Mouse (Mus musculus) heart, embryonic 14.5 days (tissue): Measurements from ENCODE around the gene Rbl2. TPM values are rescaled to one million over a fixed set of nuclear protein-coding genes. Genes with fewer than 3 reads are reported as not detected.

Experiments used
- ATAC-seq: fragments of 200-750 bp; cut with Nextera tagmentation; 2 replicates; pipeline ENCODE4 v1.8.0; 2017; ENCODE audit warnings: low read depth, moderate TSS enrichment; ENCODE audit not compliant: insufficient number of reproducible peaks, insufficient read depth, low FRiP score
- H3K27ac ChIP-seq, 2 experiments: fragments of 200-500 bp in 1 of 2; fragments of 300-500 bp in 1 of 2; sonication (generic) in 1 of 2; replicated peaks in 1 of 2; 2 replicates each; pipeline ENCODE4 v1.5.1; 2012 to 2014; ENCODE audit warnings: low read depth in 2 of 2, low read length in 2 of 2, control low read depth in 1 of 2, mild to moderate bottlenecking in 1 of 2, mixed read lengths in 1 of 2; ENCODE audit not compliant: control insufficient read depth in 1 of 2, insufficient read depth in 1 of 2
- H3K27me3 ChIP-seq: fragments of 300-500 bp; sonication (generic); 2 replicates; pipeline ENCODE4 v1.6.1; 2014; ENCODE audit warnings: mild to moderate bottlenecking, low read length, control low read depth; ENCODE audit not compliant: control insufficient read depth, insufficient read depth
- H3K36me3 ChIP-seq: fragments of 300-500 bp; sonication (generic); 2 replicates; pipeline ENCODE4 v1.6.1; 2014; ENCODE audit warnings: mild to moderate bottlenecking, control low read depth, low read length, mixed read lengths; ENCODE audit not compliant: control insufficient read depth, insufficient read depth
- H3K4me1 ChIP-seq, 2 experiments: fragments of 200-500 bp in 1 of 2; fragments of 300-500 bp in 1 of 2; sonication (generic) in 1 of 2; 2 replicates each; pipeline ENCODE4 v1.6.1; 2012 to 2014; ENCODE audit warnings: low read length in 2 of 2, control low read depth in 1 of 2, mixed read lengths in 1 of 2; ENCODE audit not compliant: control insufficient read depth in 2 of 2, insufficient read depth in 2 of 2
- H3K4me2 ChIP-seq: fragments of 300-500 bp; sonication (generic); 2 replicates; pipeline ENCODE4 v1.6.1; 2014; ENCODE audit warnings: mild to moderate bottlenecking, low read length
- H3K4me3 ChIP-seq, 2 experiments: fragments of 200-500 bp in 1 of 2; fragments of 300-500 bp in 1 of 2; sonication (generic) in 1 of 2; 2 replicates each; pipeline ENCODE4 v1.5.1; 2012 to 2014; ENCODE audit warnings: low read length in 2 of 2, mild to moderate bottlenecking in 2 of 2, control low read depth in 1 of 2, low read depth in 1 of 2, moderate library complexity in 1 of 2; ENCODE audit not compliant: control insufficient read depth in 1 of 2, insufficient read depth in 1 of 2
- H3K9ac ChIP-seq: fragments of 300-500 bp; sonication (generic); 2 replicates; pipeline ENCODE4 v1.6.1; 2014; ENCODE audit warnings: mild to moderate bottlenecking, low read length
- H3K9me3 ChIP-seq: fragments of 300-500 bp; sonication (generic); 2 replicates; pipeline ENCODE4 v1.6.1; 2016; ENCODE audit warnings: low read length, control low read depth; ENCODE audit not compliant: control insufficient read depth
- WGBS: fragments of 180-500 bp; shearing (Covaris S2); extraction: QIAGEN DNeasy Blood & Tissue Kit; methylation state at CpG from one replicate; pipeline ENCODE4 v1.1.7; 2014; 5-methylcytosine and 5-hydroxymethylcytosine counted together
- polyA plus RNA-seq: library from polyadenylated mRNA; unstranded; fragments of >200 nt; fragmentation: Nextera tagmentation; extraction: Ambion mirVana; gene quantifications from 2 replicates; pipeline ENCODE4 v1.2.1, GENCODE M21; 2014

Gene Rbl2
- polyA plus RNA-seq, 1 experiment from 2014 or later = 21.1 TPM

DNA sequence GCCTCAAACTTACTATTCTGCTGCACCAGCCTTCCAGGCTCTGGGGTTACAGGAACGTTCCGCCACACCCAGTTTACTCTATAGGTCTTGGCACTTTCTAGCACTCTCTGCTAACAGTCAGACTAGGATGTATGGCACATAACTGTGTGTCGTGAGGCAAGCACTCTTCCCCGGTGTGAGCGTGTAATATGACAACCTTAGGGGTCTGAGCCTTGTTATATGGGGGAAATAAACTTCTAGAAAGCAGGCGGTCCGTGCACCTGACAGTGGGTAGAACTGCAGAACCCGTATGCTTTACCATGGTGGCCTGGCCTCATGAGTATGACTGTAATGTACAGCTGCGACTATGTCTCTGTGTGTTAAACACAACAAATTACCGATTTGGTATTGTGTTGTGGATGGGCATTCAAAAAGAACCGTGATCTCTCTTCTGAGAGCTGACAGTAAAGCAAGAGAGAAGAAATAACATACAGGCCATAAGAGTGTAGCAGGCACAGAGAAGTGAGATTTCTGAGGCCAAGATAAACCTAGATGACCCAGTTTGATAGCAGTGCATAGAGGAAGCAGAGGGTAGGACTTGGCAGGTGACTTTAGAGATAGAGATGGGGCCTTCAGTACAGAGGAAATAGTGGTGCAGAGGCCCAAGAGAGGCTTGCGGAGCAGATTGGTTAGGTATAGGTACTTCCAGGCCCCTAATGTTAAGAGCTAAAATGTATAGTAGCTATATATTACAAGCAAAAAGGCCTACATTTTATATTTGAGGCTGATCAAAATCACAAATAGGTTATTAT lies 7.4 kb downstream of the Rbl2 start:
- Histone ChIP-seq H3K4me2 (no peak overlapping the region), H3K4me1 (peaks cover 0 to 4% of the 10 kb centered on the region in 2 experiments; a peak in 1 of 4 replicates), H3K27me3 (no peaks in the 10 kb centered on the region), H3K9ac (no peak overlapping the region), H3K9me3 (no peaks in the 10 kb centered on the region), H3K36me3 (peaks cover 43% of the 10 kb centered on the region), H3K27ac (no peak overlapping the region), H3K4me3 (no peak overlapping the region)
- 87% methylated on average over 12 of the region's 12 CpGs for WGBS
- no peak for ATAC-seq

GRCm38 (mm10) chr8:91079678-91080077 lies 9.8 kb downstream of the Rbl2 start:
- no peak overlapping the region for H3K9ac ChIP-seq
- peaks cover 54% of the 10 kb centered on the region for H3K36me3 ChIP-seq
- ATAC-seq = no peak
- no peaks in the 10 kb centered on the region for H3K27me3 ChIP-seq
- whole genome bisulfite sequencing = 97% methylated on average over 2 of the region's 2 CpGs
- peaks cover 0 to 4% of the 10 kb centered on the region in 2 experiments; a peak in 1 of 4 replicates for H3K4me1 ChIP-seq
- no peaks in the 10 kb centered on the region for H3K9me3 ChIP-seq
- H3K27ac ChIP-seq = no peak overlapping the region
- H3K4me2 ChIP-seq = no peak overlapping the region
- H3K4me3 ChIP-seq = no peak overlapping the region

GRCm38 (mm10) chr8:91081911-91082310 lies 12.1 kb downstream of the Rbl2 start:
- ATAC-seq = no peak

DNA sequence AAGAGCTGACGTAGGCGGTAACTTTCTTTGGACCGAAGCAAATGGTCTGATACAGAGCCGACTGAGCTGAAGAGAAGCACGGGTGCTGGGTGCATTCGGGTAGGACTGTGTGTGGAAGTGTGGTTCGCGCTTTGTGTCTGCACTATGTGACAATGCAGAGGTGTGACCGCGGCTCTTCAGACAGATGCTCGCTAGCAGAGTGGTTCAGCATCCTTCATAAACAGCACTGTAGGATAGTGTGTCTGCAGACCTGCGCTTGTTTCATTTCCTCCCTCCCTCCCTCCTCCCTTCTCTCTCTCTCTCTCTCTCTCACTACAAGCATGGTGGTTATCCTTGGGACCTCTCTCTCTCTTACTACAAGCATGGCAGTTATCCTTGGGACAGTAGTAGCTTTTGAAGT lies 12.6 kb downstream of the Rbl2 start:
- Histone ChIP-seq H3K4me1 (peaks cover 0 to 4% of the 10 kb centered on the region in 2 experiments; a peak in 1 of 4 replicates), H3K27me3 (no peaks in the 10 kb centered on the region), H3K27ac (no peak overlapping the region), H3K9me3 (no peaks in the 10 kb centered on the region), H3K36me3 (peaks cover 70% of the 10 kb centered on the region), H3K4me2 (no peak overlapping the region), H3K4me3 (no peak overlapping the region), H3K9ac (no peak overlapping the region)
- no peak for ATAC-seq
- WGBS = 86% methylated on average over 12 of the region's 12 CpGs

More at GRCm38 (mm10) chr8:91081911-91082310, 12.1 kb downstream of the Rbl2 start:
- H3K4me1 ChIP-seq = peaks cover 0 to 4% of the 10 kb centered on the region in 2 experiments; a peak in 1 of 4 replicates
- H3K9me3 ChIP-seq = no peaks in the 10 kb centered on the region
- no peak overlapping the region for H3K4me3 ChIP-seq
- no peaks in the 10 kb centered on the region for H3K27me3 ChIP-seq
- no peak overlapping the region for H3K27ac ChIP-seq
- whole genome bisulfite sequencing = 67% methylated on average over 7 of the region's 7 CpGs
- H3K9ac ChIP-seq = no peak overlapping the region
- no peak overlapping the region for H3K4me2 ChIP-seq
- peaks cover 70% of the 10 kb centered on the region for H3K36me3 ChIP-seq

DNA sequence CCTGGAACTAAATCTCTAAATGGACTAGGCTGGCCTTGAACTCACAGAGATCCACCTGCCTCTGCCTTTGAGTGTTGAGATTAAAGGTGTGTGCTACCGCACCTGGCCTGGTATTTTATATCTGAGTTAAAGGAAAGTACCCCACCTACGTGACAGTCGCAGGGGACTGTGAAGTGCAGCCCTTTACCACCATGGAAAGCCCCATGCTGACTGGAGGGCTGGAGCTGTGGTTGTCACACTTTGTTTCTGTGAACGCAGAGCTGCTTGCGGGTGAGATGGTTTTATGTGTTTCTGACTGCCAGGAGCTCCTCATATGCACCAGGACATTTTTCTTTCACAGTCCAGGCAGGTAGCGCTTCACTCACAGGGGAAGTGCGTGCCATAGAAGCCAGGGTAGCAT lies 18.6 kb downstream of the Rbl2 start:
- H3K36me3 ChIP-seq = peaks cover 90% of the 10 kb centered on the region
- H3K27me3 ChIP-seq = no peaks in the 10 kb centered on the region
- WGBS = 87% methylated on average over 7 of the region's 7 CpGs
- no peak overlapping the region for H3K9ac ChIP-seq
- H3K4me2 ChIP-seq = no peak overlapping the region
- no peak for ATAC-seq
- no peaks in the 10 kb centered on the region for H3K4me1 ChIP-seq
- no peaks in the 10 kb centered on the region for H3K9me3 ChIP-seq
- no peak overlapping the region for H3K27ac ChIP-seq
- H3K4me3 ChIP-seq = no peak overlapping the region

- peaks cover 81% of the 10 kb centered on the region for H3K36me3 ChIP-seq
- no peaks in the 10 kb centered on the region for H3K27me3 ChIP-seq
- no peak overlapping the region for H3K4me2 ChIP-seq
- H3K9me3 ChIP-seq = no peaks in the 10 kb centered on the region
- ATAC-seq = no peak
- no peak overlapping the region for H3K27ac ChIP-seq
- no peaks in the 10 kb centered on the region for H3K4me1 ChIP-seq
- whole genome bisulfite sequencing = 94% methylated on average over 2 of the region's 2 CpGs
- no peak overlapping the region for H3K9ac ChIP-seq
- H3K4me3 ChIP-seq = no peak overlapping the region
Observed at GRCm38 (mm10) chr8:91089601-91090000, 19.7 kb downstream of the Rbl2 start.

DNA sequence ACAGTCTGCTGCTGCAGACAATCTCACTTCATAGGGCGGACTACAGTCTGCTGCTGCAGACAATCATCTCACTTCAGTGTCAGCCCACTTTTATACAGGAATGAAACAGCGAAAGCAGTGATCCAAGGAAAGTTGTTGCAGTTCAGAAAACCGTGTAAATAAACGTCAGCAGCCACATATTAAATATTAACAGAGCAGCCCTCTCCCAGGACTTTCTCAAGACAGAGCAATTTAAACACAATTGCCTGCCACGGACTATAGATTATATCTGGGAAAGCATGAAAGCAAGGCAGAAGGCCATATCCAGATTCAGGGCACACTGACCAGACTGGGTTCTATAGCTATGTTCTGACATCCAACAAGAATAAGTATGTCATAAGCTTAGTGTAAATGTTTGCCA lies 24.3 kb downstream of the Rbl2 start:
- Histone ChIP-seq H3K4me1 (no peaks in the 10 kb centered on the region; a peak in 1 of 4 replicates), H3K9ac (no peak overlapping the region), H3K9me3 (no peaks in the 10 kb centered on the region), H3K4me3 (no peak overlapping the region), H3K27me3 (no peaks in the 10 kb centered on the region), H3K4me2 (no peak overlapping the region), H3K27ac (no peak overlapping the region), H3K36me3 (peaks cover 77% of the 10 kb centered on the region)
- WGBS = 88% methylated on average over 5 of the region's 5 CpGs
- no peak for ATAC-seq
